19 mouse cellular contexts compared by ENCODE assay signal in the genomic region with DNA sequence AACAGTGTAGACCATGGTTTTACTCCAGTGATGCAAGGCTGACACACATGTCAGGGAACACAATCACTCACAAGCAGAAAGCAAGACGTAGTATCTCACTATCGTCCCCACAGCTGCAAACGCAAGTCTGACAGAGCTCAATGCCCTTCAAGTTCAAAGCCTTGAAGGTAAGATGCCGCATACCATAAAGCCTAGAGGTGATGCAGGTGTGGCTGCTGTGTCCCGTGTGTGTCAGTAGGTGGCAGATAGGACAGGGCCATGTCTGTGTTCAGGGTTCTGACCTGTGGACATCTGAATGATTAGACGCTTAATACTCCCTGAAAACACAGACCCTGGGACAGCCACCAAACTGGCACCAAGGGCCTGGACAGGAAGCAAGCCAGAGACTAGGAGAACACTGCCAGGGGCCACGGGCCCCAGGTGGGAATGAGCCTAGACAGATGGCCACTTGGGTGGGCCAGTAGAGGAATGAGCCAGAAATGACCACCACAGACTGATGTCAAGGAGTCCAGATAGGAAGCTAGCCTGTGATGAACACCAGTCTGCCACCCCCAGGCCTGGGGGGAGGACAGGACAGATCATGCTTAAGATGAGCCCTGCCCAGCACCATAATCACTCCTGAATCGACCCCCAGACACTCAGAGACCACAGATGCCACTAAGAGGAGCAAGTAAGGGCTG. TPM values are rescaled to one million over a fixed set of nuclear protein-coding genes. Genes with fewer than 3 reads are reported as not detected.
DNase-seq lines count a peak whose midpoint lies in the region; ATAC-seq and TF ChIP-seq lines count a peak whose summit lies in the region.
"Had no signal": no experiment of that assay in that cellular context is flagged by ENCODE, and none has a peak within 500 bp of the region (broad histone marks: within the 10 kb centered on the region; RNA-seq: fewer than 3 reads in every experiment).

No protein-coding gene starts in this region.

- H3K27me3 ChIP-seq in kidney, postnatal 0 days (ENCODE audit: insufficient read depth, low read length) = no peaks in the 10 kb centered on the region
- H3K27me3 ChIP-seq: heart, embryonic 13.5 days; limb, embryonic 12.5 days; midbrain, embryonic 15.5 days; neural tube, embryonic 12.5 days had no signal

- no peak overlapping the region for H3K4me2 ChIP-seq in kidney, postnatal 0 days (ENCODE audit: low read length)
- H3K4me2 ChIP-seq: heart, embryonic 13.5 days; limb, embryonic 12.5 days; midbrain, embryonic 15.5 days; neural tube, embryonic 12.5 days had no signal

- DNase-seq in cerebellum, postnatal 10 days = peak; percentile 12 to 16
- DNase-seq in cerebellum, adult 11-12 months = no peak
- DNase-seq in kidney, postnatal 0 days (ENCODE audit: low spot score) = no peak
- no peak for DNase-seq in kidney, postnatal 10 days
- peak; percentile 18 for DNase-seq in ZHBTc4 (ENCODE audit: low read depth, low spot score)
- peak; percentile 49 to 58 for DNase-seq in thymus, postnatal 10 days (ENCODE audit: low spot score in 2 of 2)
- DNase-seq in spleen, postnatal 10 days (ENCODE audit: low spot score in 2 of 2) = no peak
- DNase-seq in lung, adult 2 months = no peak
- DNase-seq: adrenal gland, postnatal 10 days; gastrocnemius, postnatal 14 days; kidney, adult 18-20 months; lung, adult 18-20 months; lung, postnatal 4 days had no signal

- ATAC-seq in kidney, postnatal 0 days (replicated peaks; ENCODE audit: low FRiP score, low read depth) = no peak
- ATAC-seq: midbrain, embryonic 15.5 days had no signal

- H3K27ac ChIP-seq in kidney, postnatal 0 days = no peak overlapping the region
- H3K27ac ChIP-seq: heart, embryonic 13.5 days; limb, embryonic 12.5 days; midbrain, embryonic 15.5 days; neural tube, embryonic 12.5 days had no signal

- H3K36me3 ChIP-seq in kidney, postnatal 0 days (ENCODE audit: insufficient read depth, low read length) = peaks cover 36% of the 10 kb centered on the region

- TF ChIP-seq POLR2A in lung, adult 2 months (IDR thresholded peaks at IDR 0.05; ENCODE audit: borderline replicate concordance, extremely low read depth, low read depth, low read length) = no peak

- no peak overlapping the region for H3K4me3 ChIP-seq in kidney, postnatal 0 days (replicated peaks; ENCODE audit: low read depth, low read length)
- no peak overlapping the region for H3K4me3 ChIP-seq in lung, adult 2 months (replicated peaks; ENCODE audit: extremely low read depth, low read depth, low read length)
- H3K4me3 ChIP-seq: erythroblast, embryonic 14.5 days; heart, embryonic 13.5 days; limb, embryonic 12.5 days; midbrain, embryonic 15.5 days; neural tube, embryonic 12.5 days had no signal

- no peak overlapping the region for H3K9ac ChIP-seq in kidney, postnatal 0 days (ENCODE audit: low read depth, low read length)
- H3K9ac ChIP-seq: heart, embryonic 13.5 days; limb, embryonic 12.5 days; midbrain, embryonic 15.5 days; neural tube, embryonic 12.5 days had no signal

- no peaks in the 10 kb centered on the region for H3K9me3 ChIP-seq in kidney, postnatal 0 days (replicated peaks; ENCODE audit: low read length)
- H3K9me3 ChIP-seq: G1E; heart, embryonic 13.5 days; limb, embryonic 12.5 days; midbrain, embryonic 15.5 days; neural tube, embryonic 12.5 days had no signal

- TF ChIP-seq CTCF in kidney, postnatal 0 days (IDR thresholded peaks at IDR 0.05; ENCODE audit: low read depth) = peak; percentile 40
- TF ChIP-seq CTCF in lung, adult 2 months (IDR thresholded peaks at IDR 0.05; ENCODE audit: insufficient read depth, low read length) = no peak

- 90% methylated on average over 8 of the region's 8 CpGs for WGBS in kidney, postnatal 0 days
- WGBS in lung, adult 2 months = 85% methylated on average over 8 of the region's 8 CpGs

- no peaks in the 10 kb centered on the region for H3K4me1 ChIP-seq in kidney, postnatal 0 days (replicated peaks; ENCODE audit: insufficient read depth, low read length)
- no peaks in the 10 kb centered on the region for H3K4me1 ChIP-seq in lung, adult 2 months (ENCODE audit: control insufficient read depth, insufficient read depth, low read length)
- H3K4me1 ChIP-seq: limb, embryonic 12.5 days; midbrain, embryonic 15.5 days; neural tube, embryonic 12.5 days had no signal

RNA-seq across cellular contexts. Expression of a gene that starts 22.7 kb away (rescaled TPM):
- 34.2 and 35.3 TPM in 2 replicates for polyA plus RNA-seq in kidney, postnatal 0 days (2015; fragmentation: Nextera tagmentation; extraction: Ambion mirVana)
- polyA plus RNA-seq in lung, adult 2 months (2012; rRNA removed) = 19.8 and 54.0 TPM in 2 replicates

RNA-seq across cellular contexts. Expression of a gene that starts 23.8 kb away (rescaled TPM):
- 17.1 and 17.9 TPM in 2 replicates for polyA plus RNA-seq in kidney, postnatal 0 days (2015; fragmentation: Nextera tagmentation; extraction: Ambion mirVana)
- polyA plus RNA-seq in lung, adult 2 months (2012; rRNA removed) = 8.7 and 13.1 TPM in 2 replicates

Comparison
In these comparisons a context has a peak if more than half of its experiments do, and no peak if none do; other contexts are left out.
1. DNase-seq: peak in cerebellum, postnatal 10 days (2 of 2), ZHBTc4 (single experiment) and thymus, postnatal 10 days (2 of 2); none in cerebellum, adult 11-12 months (single experiment), kidney, postnatal 0 days (single experiment), kidney, postnatal 10 days (single experiment), spleen, postnatal 10 days (0 of 2) and lung, adult 2 months (single experiment).